Mouse (Mus musculus) heart, postnatal 14 days (tissue): ENCODE measurements around the gene Otop3. TPM values are rescaled to one million over a fixed set of nuclear protein-coding genes. Genes with fewer than 3 reads are reported as not detected.

Source experiments
- DNase-seq, 2 experiments: peaks; one replicate each; pipeline ENCODE4 v3.0.0; 2021 to 2022
- intact Hi-C: fragments of 180-260 bp; cut with DNase I; formaldehyde crosslinking; loops from one replicate; pipeline ENCODE4 v1.15.1; 2025
- total RNA-seq, 2 experiments: library from RNA; stranded (reverse); gene quantifications; 2 replicates each; pipeline ENCODE4 v1.2.3; 2021

The Otop3 gene
- total RNA-seq, 2 experiments from 2014 or later, result not detected

DNA sequence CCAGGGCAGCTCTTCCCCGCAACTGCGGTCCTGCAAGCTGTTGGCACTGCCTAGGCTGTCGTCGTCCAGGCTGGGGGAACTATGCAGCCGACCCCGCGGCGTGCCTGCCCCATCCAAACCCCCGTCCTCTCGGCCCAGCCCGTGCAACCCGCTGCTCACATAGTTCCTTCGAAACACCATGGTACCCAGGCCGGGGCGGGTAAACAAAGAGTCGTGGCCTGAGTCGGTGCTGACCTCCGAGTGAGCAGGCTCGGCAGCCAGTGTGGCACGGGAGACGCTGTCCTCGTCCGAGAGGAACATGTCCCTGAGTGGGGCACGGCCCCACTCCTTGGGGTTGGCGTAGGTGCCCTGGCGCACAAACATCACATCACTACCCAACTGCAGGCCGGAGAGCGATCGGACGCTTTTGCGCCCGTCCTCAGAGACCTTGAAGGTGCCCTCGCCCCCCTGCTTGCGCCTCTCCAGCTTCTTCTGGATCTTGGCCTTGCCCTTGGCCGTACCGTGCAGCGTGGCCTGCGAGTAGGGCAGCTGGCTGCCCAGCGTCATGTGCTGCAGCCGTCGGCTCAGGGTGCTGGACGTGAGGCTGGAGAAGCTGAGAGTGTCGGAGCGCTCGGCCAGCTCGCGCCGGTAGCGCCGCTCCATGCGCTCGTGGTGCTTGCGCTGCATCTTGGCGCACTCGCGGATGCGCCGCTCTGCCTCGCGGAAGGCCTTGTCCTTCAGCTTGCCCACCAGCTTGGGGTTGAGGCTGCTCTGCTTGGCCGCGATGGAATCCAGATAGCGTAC, 16.1 kb upstream of the Otop3 start:
- intact Hi-C loops, result no loop called here
- no peak for DNase-seq

DNA sequence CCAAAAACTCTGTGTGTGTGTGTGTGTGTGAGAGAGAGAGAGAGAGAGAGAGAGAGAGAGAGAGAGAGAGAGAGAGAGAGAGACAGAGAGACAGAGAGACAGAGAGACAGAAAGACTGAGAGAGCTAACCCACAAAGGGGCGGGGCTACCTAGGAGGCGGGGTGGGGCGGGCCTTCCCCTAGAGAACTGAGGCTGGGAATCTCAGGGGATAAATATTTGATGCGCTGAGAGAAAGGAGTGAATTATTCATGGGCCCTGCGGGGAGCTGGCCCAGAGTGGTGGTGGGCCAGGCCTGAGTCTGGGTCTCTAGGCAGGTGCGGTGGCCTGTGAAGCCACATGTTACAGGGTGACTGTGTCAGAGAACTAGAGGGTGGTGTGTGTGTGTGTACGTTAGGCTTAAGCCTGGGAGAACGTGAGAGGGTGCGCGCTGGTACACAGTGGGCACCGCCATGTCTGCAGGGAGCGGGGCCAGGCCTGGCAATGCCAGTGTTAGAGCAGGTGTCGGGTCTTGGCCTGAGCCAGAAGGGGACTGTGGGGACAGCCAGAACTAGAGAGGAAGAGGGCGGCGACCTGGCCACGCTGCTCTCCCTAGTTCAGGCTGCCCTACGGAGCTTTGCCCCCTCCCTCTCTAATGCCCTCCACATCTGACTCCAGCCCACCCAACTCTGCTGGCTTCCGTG, 14.7 kb upstream of the Otop3 start:
- intact Hi-C loops, result no loop called here
- DNase-seq, result no peak

- DNase-seq, result peak; percentile 67 to 76
- intact Hi-C loops, result loop anchor here (1.0 kb wide), 1 partner anchor 32 kb away; no protein-coding TSS in a partner anchor
These were observed 12.4 kb upstream of the Otop3 start, which contains the start of gene Ush1g for GRCm38 (mm10) chr11:115321906-115322693. Ush1g (minus strand) TSS chr11:115322041.

DNA sequence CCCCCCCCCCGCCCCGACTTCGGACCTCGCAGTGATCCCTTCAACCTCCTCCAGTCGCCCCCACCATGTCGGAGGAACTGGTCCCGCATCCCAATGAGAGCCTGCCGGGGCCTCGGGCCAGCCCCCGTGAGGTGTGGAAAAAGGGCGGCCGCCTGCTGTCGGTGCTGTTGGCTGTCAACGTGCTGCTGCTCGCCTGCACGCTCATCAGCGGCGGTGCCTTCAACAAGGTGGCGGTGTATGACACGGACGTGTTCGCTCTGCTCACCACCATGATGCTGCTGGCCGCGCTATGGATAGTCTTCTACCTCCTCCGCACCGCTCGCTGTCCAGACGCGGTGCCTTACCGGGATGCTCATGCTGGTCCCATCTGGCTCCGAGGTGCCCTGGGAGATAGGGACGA, 11.2 kb upstream of the Otop3 start:
- intact Hi-C loops, result no loop called here
- no peak for DNase-seq

GRCm38 (mm10) chr11:115326730-115327129, 7.8 kb upstream of the Otop3 start:
- no peak for DNase-seq
- intact Hi-C loops, result no loop called here

GRCm38 (mm10) chr11:115329339-115329738, 5.2 kb upstream of the Otop3 start:
- intact Hi-C loops, result no loop called here
- DNase-seq, result no peak

GRCm38 (mm10) chr11:115335223-115335622, 692 bp downstream of the Otop3 start:
- intact Hi-C loops, result no loop called here
- no peak for DNase-seq

DNA sequence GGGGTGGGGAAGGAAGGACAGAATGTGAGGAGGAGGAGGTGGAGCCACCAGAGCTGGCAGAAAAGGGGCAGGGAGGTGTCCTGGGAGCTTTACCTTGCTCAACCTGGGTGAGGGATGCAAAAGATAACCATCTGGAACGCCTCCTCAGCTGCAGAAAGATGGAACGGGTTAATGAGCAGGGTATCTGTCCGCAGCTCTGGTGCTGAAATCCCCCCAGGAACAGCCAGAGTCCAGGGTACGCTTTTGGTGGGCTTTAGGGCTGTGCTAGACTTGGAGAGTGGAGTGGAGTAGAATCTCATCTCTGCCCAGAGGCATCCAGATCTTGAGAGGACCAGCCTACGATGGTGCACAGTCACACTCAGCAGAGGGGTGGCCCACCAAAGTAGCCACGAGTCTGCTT, 1.6 kb downstream of the Otop3 start:
- intact Hi-C loops, result no loop called here
- DNase-seq, result no peak

GRCm38 (mm10) chr11:115337350-115337749, 2.8 kb downstream of the Otop3 start:
- intact Hi-C loops, result no loop called here
- DNase-seq, result no peak

DNA sequence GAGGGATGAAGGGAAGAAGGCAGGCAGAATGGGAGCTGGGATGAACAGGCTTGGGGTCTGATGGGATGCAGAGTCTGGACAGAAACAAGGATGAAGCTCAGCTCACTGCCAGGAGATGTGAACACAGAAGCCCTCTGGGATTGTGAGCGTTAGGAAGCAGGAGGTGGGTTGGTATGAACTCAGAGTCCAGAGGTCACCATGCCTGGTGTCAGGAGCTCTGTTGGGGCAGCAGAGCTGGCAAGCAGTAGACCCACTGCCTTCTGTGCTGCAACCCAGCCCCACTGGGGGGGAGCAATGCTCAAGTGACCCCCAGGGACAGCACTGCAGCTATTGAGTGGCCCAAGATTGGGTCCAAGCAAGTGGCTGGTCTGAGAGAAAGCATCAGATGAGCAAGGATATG, 3.3 kb downstream of the Otop3 start:
- no peak for DNase-seq

GRCm38 (mm10) chr11:115341246-115341645, 6.7 kb downstream of the Otop3 start:
- intact Hi-C loops, result no loop called here
- no peak for DNase-seq

More for the DNA sequence above, 3.3 kb downstream of the Otop3 start:
- intact Hi-C loops, result no loop called here

DNA sequence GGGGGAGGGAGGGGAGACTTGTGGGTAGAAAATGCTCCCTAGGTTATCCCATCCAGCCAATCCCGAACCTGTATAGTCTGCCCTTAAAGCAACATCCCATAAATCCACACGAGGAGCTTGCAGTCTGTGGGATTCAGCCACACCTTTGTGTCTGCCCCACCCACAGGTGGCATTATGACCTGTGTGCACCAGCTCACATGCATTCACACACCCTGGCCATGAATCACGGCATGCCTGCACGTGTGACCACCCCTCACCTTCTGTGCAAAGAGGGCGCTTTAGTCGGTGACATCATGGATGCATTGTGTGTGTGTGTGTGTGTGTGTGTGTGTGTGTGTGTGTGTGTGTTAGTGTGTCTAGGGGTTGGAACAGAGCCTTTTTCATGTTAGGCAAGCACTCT, 7.3 kb downstream of the Otop3 start:
- intact Hi-C loops, result no loop called here
- DNase-seq, result no peak

DNA sequence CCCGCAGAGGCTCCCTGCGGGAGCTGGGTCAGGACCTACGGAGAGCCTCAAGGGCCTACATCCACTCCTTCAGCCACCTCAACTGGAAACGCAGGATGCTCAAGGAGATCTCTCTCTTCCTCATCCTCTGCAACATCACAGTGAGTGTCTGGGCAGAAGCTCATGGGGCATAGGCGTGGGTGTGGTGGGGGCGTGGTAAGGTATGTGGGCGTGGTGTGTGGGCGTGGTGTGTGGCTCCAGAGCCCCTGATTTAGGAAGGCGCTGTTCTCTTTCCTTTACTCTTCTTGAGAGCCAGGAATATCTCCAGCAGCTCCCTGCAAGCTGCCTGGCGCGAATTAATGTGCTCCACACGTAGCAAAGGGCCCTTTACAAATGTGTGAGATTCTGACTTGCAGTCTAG, 10.4 kb downstream of the Otop3 start:
- intact Hi-C loops, result no loop called here
- no peak for DNase-seq

DNA sequence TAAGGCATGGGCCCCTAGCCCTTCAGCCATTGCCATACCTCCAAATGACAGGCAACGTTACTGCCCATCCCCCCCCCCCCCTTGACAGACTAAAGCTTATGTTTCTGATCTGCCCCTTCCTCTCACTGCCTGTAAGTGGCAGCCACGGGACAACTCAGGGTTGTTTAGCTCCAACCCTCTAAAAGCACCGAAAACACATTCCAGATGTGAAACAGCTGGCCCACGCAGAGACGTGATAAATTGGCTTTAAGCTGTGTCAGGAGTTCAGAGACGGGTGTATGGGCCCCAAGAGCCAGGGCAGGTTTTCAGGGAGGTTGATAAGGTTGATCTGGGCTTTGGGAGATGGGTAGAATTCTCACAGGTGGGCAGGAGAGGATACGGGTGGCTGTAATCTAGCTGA, 11.0 kb downstream of the Otop3 start:
- DNase-seq, result no peak
- intact Hi-C loops, result no loop called here

DNA sequence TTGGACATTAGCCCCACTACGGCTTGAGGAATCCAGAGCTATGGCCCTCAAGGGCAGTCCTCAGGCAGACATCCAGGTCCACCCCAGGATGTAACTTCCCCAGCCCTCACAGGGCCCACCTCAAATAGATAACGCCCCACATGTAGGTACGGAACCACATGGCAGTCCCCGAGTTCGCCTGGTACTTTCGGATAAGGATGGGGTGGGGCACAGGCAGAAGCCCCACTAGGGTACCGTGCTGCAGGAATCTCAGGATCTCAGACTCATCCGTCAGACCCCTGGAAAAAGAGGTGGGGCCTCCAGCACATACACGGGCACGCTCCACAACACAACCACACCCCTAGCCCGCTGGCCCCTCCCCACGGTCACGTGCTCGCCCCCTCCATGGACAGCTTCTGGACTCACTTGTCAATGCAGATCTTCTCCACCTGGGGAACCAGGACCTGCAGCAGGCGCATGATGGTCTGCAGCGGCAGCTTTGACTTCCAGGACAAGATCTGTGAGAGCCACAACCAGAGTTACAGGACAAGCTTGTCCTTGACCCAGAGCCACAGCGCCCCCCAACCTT, 14.2 kb downstream of the Otop3 start:
- intact Hi-C loops, result no loop called here

DNA sequence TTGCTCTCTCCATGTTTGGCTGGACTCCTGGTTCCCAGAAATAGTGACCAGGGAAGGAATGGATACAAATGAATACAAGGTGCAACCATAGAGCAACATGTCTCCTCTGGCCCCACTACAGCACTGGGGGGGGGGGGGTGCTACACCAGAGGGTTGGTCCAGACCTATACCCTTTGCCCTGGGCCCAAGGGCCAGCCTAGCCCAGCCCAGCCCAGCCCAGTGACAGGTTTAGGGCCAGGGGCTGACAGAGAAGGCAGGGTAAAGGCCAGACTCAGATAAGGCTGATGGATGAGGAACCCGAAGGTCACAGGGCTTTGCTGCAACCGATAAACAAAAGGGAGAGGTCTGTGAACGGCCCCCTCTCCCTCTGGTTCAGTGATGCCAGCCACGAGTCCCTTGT, 15.4 kb downstream of the Otop3 start:
- no peak for DNase-seq
- intact Hi-C loops, result no loop called here

More for the DNA sequence above, 14.2 kb downstream of the Otop3 start:
- DNase-seq, result no peak

DNA sequence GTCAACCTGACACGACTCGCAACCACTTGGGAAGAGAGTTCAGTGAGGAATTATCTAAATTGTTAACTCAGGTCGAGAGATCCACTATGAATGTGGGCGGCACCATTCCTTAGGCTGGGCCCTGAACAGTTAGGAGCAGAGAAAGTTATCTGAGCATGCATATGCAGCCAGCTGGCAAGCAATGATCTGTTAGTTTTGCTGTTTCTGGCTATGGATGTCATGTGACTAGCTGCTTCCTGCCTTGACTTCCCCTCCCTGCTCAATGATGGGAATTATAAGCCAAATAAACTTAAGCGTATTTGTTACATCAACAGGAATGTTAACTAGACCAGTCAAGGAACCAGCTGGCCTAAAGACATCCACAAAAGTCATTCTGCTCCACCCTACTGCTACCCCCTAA, 18.8 kb downstream of the Otop3 start:
- no peak for DNase-seq

DNA sequence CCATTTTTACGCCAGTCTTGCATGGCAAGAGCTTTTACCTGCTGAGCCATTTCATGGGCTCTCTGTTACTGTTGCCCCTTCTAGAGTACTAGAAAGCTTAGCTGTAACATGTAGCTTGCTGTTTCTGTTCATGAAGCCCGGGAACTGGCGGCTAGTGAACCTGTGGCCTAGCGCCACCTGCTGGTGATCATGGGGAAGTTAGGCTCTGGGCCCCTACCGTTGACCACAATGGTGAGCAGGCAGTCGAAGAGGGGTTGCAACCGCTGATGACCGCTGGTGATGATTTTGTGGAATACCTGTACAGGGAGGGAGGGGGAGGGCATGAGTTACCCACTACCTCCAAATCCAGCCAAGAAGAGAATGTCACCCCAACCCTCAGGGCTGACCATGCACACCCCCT, 19.7 kb downstream of the Otop3 start:
- intact Hi-C loops, result loop anchor here (1.0 to 2.0 kb wide), 2 partner anchors 32 to 151 kb away; partner anchors contain the start of gene Ush1g
- DNase-seq, result peak; percentile 80 to 84

More for the DNA sequence above, 18.8 kb downstream of the Otop3 start:
- intact Hi-C loops, result no loop called here

- DNase-seq, result peak; percentile 77 to 81
- intact Hi-C loops, result loop anchor here (1.0 to 5.0 kb wide), 3 partner anchors 54 to 116 kb away; no protein-coding TSS in a partner anchor
These were observed 23.9 kb downstream of the Otop3 start for GRCm38 (mm10) chr11:115358468-115358867.

DNA sequence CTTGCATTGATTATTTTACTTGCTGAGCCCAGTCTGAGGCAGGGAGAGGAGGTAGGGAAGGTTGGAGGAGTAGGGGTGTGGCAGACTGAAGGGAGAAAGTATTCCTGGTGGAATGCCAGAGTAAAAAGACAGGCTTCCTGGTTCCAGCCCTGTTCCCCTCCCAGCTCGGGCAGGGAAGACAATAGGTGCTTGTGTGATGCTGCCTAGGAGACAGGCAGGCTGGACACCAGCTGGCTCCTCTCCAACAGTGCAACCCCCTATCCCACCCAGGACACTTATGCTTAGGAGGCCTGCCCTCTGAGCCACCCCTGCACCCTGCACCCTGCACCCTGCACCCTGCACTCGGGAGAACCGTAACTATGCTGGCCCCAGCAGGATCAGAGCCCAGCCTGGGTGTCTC, 24.8 kb downstream of the Otop3 start:
- intact Hi-C loops, result loop anchor here (2.0 to 5.0 kb wide), 2 partner anchors 54 to 68 kb away; no protein-coding TSS in a partner anchor
- no peak for DNase-seq
